Mouse (Mus musculus) cerebellum, postnatal 4 days (tissue): ENCODE results near the gene Phc2.
"Not testable (repeated sequence)": the region's sequence is repeated elsewhere in the genome, so short reads cannot be mapped to it uniquely, and the experiment has no call there.

ENCODE experiments used
- DNase-seq, 2 experiments: peaks; one replicate each; pipeline ENCODE4 v3.0.0; 2022; ENCODE audit warnings: low spot score in 2 of 2, mixed read lengths in 1 of 2

Gene Phc2

GRCm38 (mm10) chr4:128645896-128646295 lies 8.6 kb upstream of the Phc2 start:
- no peak for DNase-seq

GRCm38 (mm10) chr4:128646762-128647161 lies 7.7 kb upstream of the Phc2 start:
- DNase-seq, result no peak

DNA sequence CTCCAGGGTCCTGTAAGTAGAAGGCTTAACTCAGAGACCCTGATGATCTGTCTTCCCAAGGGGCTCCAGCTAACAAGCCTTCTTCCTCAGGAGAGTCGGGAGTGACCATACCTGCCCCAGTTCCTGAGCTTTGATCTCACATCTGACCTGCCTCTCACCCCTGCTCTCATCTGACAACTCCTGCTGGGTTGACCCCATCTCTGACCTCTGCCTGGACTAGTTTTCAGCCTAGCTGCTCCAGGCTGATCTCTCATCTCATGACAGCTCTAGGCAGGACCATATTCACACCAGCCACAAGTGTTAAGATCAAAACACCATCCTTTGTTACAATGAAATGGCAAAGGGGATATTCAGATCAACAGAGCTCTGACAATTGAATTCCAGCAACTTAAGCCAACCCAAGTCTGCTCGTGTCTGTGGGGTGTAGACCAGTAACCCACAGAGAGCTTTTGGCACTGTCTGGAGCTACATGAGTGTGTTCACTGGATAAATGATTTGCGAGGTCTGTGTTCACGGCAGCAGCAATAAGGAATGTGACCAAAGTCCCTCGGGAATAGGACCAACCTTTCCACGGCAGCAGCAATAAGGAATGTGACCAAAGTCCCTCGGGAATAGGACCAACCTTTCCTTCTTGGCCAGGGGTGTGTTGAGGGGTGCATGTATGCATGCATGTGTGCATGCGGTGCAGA lies 5.8 kb upstream of the Phc2 start:
- DNase-seq, result no peak

GRCm38 (mm10) chr4:128651530-128651929 lies 3.0 kb upstream of the Phc2 start:
- peak in 1 of 2 experiments; percentile 72 for DNase-seq

DNA sequence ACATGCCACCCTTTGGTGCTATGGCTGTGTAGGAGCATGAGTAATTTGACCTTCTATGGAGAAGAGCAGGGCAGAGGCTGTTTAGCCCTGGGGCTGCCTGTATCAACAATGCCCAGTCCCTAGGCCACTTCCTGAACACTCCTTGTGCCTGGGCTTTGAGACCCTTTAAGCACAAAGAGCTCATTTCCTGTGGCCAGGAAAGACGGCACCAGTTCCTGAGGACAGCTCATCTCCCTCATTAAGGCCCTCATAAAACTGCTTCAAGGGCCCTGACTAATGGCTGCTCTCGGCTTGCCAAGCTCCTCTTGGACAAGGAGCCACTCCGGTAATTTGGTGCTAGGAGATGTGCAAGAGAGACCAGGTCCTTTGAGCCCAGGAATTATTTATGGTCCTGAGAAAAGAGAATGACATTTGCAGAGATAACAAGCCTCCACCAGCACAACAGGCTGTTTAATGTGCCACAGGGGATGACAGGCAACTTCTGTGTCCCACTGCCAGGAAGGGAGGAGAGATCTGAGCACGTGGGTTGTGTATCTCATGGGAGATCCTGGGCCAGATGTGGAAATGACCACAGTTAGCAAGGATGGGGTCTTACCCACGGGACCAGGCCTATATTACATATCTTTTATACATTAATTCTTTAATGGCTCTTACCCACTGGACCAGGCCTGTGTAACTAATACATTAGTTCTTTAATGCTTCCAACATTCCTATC lies 1.8 kb upstream of the Phc2 start:
- no peak for DNase-seq

DNA sequence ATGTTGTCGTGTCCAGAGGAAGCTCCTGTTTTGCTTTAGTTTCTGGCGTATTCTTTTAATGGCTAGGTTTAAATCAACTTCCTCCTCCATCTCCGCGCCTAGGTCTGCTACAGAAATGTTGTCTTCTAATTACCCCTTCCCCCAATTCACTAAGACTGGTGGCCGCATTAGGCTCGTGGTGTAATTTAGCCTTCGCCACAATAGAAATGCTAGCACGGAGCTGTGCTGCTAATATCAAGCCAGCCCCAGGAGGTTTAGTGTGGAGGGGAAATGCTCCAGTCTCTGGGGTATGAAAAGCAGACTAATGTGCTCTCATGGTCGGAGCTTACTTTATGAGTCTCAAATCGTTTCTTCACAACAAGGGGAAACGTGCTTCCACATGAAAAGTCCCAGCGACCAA lies 944 bp downstream of the Phc2 start:
- no peak for DNase-seq

DNA sequence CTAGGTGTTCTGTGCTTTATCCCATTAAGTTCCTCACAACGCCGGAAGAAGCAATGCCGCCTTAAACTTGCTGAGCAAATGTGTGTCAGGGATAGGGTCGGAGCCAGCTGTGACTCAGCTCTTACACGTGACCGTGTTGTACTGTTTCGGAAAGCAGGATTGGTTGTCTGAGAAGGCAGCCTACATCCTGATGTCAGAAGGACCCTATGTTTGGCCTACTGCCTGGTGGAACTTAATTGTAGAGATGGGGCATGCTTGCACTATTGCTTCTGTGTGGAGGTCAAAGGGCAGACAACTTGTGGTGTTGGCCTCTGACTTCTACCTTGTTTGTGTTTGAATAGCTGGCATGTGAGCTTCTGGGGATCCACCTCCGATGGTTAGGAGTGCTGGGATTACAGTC lies 5.7 kb downstream of the Phc2 start:
- no peak for DNase-seq

GRCm38 (mm10) chr4:128661063-128661462 lies 6.6 kb downstream of the Phc2 start:
- no peak for DNase-seq

GRCm38 (mm10) chr4:128664002-128664401 lies 9.5 kb downstream of the Phc2 start:
- no peak for DNase-seq

DNA sequence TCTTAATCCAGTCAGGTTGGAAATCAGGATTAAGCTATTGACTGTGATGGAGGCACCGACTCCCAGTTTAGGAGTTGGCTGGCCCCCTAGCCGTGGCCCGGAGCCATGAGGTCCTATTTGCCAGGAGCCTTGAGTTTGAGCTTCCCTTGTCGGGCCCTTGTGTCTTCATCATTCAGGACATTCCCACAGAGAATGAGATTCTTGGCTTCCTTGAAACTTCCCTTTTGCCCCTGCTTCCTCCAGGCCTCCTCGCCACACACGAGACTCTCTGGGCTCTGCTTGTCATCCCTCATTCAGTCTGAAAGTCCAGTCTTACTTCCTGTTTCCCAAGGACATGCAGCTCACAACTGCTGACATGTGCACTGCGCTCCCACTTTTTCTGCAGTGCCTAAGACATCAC lies 11.9 kb downstream of the Phc2 start:
- peak in 1 of 2 experiments; percentile 43 for DNase-seq

DNA sequence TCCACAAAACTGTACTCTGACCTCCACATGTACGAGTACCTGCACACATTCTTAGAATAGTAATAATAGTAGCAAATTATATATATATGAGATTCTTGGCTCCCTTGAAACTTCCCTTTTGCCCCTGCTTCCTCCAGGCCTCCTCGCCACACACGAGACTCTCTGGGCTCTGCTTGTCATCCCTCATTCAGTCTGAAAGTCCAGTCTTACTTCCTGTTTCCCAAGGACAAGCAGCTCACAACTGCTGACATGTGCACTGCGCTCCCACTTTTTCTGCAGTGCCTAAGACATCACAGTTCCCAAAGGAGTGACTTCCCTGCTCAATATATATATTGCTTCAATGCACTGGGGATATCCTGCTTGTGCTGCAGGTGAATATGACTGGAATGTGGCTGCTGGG lies 12.7 kb downstream of the Phc2 start:
- DNase-seq, result not testable (repeated sequence)

GRCm38 (mm10) chr4:128669229-128669628 lies 14.7 kb downstream of the Phc2 start:
- DNase-seq, result no peak

GRCm38 (mm10) chr4:128670566-128671191 lies 16.2 kb downstream of the Phc2 start:
- no peak for DNase-seq

GRCm38 (mm10) chr4:128672494-128672893 lies 18.0 kb downstream of the Phc2 start:
- no peak for DNase-seq

GRCm38 (mm10) chr4:128678564-128679217 lies 24.2 kb downstream of the Phc2 start:
- DNase-seq, result no peak

DNA sequence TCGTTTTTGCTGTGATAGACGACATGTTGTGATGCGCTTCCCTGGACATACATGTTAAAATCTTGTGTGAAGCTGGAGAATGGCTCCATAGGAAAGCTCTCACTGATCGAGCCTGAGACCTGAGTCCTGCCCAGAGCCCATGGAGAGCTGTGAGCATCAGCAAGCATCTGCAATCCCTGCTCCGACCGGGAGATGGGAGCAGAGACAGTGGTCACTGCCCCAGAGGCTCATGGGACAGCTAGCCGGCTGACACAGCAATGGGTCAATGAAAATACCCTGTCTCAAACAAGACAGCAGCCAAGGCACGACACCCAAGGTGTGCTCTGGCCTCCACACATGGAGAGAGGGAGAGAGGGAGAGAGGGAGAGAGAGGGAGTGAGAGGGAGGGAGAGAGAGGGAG lies 26.6 kb downstream of the Phc2 start:
- peak in 1 of 2 experiments; percentile 53 for DNase-seq

DNA sequence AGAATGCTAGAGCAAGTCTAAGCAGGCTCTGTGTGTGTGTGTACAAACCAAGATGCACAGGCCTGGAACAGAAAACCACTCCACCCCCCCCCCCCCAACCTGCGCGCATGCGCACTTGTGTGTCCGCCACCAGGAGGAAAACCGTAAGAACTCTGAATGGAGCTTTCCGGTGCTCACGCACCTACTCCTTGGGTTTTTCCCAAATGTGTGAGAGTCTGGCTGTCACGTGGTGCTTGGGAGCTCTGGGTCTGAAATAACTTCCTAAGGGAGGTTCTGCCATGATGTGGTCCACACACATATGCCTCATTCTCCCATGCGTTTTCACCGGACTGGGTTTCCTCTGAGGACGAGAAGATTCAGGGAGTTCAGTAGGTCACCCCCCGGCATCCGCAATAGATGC lies 27.8 kb downstream of the Phc2 start:
- no peak for DNase-seq

GRCm38 (mm10) chr4:128683706-128684105 lies 29.2 kb downstream of the Phc2 start:
- no peak for DNase-seq

DNA sequence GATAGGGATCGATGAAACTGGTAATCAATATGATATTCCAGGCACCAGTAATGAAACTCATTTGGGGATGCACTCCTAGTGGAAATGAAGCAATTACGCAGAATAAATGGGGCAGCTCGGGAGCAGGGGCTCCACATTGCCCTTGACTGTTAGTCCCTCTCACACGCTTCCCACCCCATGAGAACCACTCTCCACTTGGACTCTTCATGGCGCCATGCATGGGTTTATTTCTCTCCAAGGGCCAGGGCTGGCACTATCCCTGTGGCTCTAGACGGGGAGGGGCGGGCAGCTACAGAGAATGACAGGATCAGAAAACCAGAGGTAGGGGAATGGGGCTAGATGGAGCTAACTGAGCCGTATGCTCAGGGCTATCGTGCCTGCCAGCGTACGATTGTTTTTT lies 29.6 kb downstream of the Phc2 start:
- no peak for DNase-seq

DNA sequence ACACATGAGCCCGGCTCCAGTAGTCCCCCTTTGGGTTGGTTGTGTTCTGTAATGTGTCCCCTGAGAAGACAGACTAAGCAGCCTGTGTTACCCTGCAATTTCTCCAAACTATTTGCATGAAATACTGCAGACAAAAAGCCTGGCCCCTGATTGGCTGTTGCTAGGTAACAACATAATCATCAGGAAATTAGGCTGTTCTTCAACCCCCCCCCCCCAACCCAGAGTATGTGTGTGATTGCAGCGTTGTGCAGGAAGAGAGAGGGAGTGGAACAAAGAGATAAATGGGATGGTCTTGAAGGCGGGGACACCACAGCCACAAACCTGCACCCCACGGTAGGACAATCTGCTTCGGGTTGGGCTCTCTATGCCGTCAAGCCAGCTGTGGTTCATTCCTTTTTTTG lies 34.0 kb downstream of the Phc2 start:
- no peak for DNase-seq

DNA sequence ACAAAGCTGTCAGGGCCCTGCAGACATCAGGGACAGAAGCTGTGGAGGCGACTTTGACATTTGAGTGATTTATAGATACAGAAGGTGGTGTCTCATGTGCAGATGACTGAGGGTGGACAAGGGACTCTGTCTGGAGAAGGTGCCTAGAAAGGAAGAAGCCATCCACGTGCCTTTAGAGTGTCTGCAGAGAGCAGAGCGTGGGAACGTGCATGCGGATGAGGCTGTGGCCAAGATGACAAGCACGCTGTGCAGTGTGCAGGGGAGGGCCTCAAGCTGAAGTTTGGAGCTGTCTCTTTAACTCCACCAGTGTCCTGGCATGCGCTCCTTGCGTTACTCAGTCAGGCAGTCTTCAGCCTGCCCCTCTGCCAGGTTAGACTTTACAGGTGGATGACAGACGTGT lies 34.5 kb downstream of the Phc2 start:
- DNase-seq, result no peak

DNA sequence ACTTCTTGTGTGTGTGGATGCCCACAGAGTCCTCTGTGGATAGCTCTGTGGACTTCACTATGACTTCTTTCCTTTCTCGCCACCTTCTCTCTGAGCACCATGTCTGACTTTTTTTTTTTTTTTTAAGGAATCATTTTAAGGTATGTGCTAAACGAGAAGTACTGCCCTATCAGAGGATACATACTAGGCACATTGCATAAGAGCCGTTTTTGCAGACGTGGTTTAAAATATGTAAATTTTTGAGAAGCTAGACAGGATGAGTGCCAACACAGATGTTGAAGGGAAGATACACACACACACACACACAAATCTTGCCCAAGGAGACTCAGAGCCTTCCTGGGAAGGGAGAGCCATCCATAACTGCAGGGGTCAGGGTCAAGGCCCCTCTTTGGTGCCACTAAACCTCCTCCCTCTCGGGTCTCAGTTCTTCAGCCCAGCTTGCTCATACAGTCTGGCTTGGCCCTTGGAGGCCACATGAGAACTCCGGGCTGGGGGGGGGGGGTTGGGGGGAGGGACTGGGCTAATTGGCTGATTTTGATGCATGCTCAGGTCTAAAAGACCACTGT lies 35.3 kb downstream of the Phc2 start:
- DNase-seq, result no peak
